Mouse (Mus musculus): ENCODE results near the gene Mndal. TPM values are rescaled to one million over a fixed set of nuclear protein-coding genes. Genes with fewer than 3 reads are reported as not detected.
A peak's percentile ranks its signal among the peaks of the same experiment; 100 is the strongest.
"Not testable (repeated sequence)": the region's sequence is repeated elsewhere in the genome, so short reads cannot be mapped to it uniquely, and the experiment has no call there.

Mndal gene
- total RNA-seq, 2 experiments from 2014 or later: 14.9 to 16.9 TPM

DNA sequence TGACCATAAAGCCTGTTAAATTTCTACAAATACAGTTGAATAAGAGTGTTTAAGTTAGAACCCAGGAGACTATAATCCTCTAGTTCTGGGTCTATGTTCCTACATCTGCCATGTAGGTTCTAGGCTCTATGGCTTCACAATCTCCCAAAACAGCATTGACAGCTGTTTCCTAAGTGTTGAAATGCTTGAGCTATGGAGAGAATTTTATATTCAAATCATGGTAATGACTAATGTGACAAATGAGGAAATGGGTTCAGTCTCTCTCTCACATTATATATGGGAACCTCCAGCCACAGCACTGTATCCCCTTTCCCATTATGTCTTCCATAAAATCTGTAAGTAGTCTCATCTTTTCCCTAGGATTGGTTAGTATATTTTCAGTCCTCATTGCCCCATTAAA is 33.9 kb downstream of the Mndal start:
- DNase-seq; intact Hi-C loops (cut with DNase I): not testable (repeated sequence)

DNA sequence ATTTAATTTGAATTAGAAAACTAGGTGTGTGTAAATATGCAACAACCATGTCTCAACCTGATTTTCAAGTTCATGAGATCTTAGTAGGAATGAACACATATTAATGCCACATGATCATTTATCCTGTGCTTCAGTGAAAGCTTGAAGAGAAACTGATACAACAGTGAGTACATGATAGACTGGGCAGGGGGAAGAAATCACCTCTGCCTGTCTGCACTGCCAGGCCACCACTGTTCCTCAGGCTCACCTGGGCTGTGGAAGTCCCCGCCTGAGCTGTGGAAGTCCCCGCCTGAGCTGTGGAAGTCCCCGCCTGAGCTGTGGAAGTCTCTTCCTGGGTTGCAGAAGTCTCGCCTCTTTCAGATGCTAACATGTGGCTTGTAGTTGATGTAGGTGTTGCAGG is 36.4 kb downstream of the Mndal start:
- DNase-seq; intact Hi-C loops (cut with DNase I): not testable (repeated sequence)

DNA sequence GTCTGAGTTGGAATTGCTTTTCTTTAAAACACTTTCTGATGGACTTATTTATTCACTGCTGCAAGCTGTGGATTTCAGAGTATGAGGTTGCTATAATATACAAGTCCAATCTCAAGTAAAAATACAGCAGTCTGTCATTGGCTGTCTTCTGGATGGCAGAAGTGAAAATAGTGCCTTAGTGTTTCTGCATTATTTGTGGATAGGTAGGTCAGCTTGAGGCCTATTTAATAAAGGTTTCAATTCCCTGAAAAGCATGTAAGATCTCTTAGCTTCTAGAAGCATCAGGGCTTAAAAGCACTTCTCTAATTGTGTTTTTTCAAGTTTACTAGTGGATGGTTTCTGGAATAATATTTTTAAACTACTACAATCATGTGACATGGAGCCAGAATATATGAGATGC is 52.5 kb downstream of the Mndal start:
- intact Hi-C loops (cut with DNase I): not testable (repeated sequence)

DNA sequence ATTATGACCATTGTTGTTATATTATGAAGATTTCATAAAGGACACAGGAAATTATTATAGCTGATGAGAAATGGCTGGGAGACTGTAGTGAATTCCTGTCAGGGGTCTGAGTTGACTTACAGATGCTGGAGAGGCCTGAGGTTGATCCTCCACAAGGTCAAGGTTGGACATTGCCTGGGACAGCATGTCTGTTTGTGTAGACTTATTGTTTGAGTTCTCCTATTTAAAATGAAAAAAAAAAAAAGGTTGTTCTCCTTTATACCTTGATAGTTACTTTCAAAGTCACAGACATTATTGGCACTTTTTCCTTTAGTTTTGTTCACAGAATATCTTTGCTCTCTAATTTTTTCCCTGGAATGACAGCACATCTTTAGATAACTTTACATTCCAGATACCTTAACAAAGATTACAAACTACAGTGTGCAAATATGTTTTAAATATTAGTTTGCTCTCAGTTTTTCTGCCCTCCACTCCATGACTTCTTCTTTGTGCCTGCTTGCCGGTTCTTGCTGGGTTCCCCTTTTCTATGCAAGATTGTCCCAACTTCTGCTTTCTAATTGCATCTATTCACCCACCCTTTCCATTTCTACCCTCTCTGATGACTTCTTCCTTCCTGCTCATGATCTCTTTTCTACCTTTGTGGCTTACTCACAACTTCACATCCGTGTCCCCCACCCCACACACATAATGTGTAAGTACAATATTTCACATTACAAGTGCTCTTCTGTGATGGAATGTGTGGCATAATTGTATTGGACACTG is 55.1 kb downstream of the Mndal start:
- intact Hi-C loops (cut with DNase I): not testable (repeated sequence)

More for the DNA sequence above, 52.5 kb downstream of the Mndal start:
- not testable (repeated sequence) for DNase-seq

DNA sequence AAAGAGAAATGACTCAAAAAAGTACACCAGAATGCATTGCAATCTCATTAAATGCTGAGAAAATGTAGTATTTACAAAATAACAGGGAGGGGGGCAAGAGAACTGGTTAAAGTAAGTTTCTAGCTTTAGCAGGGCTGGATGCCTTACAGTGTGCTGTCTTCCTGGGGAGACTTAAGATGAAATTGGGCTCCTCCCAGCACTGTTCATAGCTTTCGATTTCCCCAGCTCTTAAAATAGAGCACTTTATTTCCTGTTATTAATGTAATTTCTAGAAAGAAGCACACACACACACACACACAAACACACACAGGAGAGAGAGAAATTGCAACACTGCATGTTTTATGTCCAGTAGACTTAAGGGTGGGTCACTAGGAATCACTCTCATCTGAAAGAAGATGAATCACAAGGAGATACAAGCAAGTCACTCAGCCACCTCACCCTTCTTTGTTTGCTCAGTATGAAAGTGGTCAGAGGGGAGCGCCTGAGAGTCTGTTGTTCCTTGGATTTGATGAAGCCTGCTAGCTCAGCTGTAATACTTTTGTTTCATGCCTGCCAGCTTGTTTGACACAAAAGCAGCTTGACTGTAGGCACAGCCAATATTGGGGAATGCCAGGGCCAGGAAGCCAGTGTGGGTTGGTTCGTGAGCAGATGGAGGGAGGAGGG is 62.2 kb downstream of the Mndal start:
- intact Hi-C loops (cut with DNase I): not testable (repeated sequence)
- DNase-seq: peak in 1 of 2 experiments; percentile 2

More for the DNA sequence above, 55.1 kb downstream of the Mndal start:
- not testable (repeated sequence) for DNase-seq

DNA sequence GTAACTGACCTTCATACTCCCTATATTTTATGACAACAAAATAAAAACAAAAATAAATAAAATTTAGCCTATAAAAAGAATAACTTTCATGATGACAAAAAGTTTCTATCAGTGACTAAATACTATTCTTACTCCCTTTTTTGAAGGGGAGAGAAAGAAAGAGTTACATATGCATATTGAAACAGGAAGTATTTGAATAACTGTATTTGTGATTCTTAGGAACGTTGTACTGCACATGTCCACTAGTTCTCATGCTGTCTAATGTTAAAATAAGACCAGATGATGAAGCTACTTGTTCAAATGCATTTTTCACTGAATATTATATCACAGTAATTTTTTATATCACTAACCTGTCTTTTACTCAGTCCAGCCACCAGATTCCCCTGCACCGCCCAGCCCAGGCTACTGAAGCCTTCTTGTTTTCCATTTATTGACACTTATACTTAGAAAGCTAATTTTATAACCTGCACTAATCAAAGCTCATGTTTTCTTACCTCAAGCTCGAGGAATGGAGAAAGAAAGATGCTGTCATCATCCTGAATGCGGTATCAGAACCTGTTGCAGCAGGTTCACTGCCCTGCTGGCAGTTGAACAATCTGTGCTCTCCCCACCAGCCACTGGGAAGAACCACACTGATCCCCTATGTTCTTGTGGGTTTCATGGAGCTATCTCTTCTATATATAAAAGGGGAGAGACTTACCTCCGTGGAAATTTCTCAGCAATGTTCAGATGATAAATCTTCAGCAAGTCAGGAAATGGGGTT is 62.9 kb downstream of the Mndal start:
- not testable (repeated sequence) for DNase-seq
- intact Hi-C loops (cut with DNase I): loop anchor here (5.0 to 10.0 kb wide), 2 partner anchors 43 to 65 kb away; partner anchors contain the start of genes Ifi203 and Mndal

DNA sequence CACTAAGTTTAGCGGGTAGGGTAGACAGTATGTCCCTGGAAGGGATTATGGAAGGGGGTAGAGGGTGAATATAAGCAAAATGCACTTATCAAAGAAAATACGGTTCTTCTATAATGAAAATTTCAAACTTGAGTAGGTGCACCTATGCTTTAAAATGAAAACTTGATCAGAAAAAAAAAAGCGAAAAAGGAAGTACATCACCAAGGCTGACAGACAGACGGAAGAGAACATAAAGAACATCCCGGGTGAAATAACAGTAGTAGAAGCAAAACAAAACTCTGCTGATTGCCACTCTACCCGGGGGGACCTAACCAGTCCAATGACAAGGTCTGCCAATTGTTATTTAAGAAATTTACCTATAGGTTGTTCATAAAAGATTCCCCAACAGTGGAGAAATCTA is 64.0 kb downstream of the Mndal start:
- not testable (repeated sequence) for DNase-seq
- intact Hi-C loops (cut with DNase I): loop anchor here (5.0 to 10.0 kb wide), 2 partner anchors 44 to 67 kb away; partner anchors contain the start of genes Ifi203 and Mndal

DNA sequence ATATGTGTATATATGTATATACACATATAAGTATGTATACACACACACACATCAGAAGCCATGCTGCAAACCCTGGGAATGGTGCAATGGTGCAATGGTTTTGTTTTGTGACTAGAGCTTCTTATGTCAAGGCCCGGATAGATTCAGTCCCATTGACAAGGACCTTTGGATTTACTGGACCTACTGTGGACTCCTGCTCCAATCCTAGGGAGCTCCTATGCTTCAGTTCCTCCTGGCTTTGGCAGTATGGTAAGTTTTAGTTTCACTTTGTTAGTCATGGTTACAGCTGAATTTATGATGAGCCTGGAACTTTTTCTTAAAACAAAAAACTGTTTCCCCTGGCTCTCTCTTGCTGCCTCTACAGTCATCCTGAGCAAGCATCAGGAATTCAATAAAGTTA is 65.2 kb downstream of the Mndal start:
- intact Hi-C loops (cut with DNase I): loop anchor here (5.0 to 10.0 kb wide), 2 partner anchors 45 to 68 kb away; partner anchors contain the start of genes Ifi203 and Mndal
- not testable (repeated sequence) for DNase-seq

DNA sequence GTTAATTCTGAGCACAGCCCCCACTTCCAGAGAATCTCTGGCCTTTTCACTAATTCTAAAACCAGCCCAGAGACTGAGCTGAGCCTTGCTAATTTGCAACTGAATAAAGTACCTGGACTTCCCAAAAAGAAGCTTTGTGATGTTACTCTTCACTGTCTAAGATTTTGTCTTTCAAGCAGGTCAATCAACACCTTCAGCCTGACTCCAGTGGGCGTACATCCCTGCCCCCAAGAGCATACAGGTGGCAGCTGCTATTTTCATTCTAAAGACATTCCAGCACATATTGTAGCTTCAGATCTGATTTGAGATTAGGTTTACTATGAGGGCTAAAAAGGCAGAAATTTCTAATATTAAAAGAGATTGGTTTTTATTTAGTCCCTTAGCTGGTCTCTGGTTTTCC is 73.7 kb downstream of the Mndal start:
- DNase-seq; intact Hi-C loops (cut with DNase I): not testable (repeated sequence)

DNA sequence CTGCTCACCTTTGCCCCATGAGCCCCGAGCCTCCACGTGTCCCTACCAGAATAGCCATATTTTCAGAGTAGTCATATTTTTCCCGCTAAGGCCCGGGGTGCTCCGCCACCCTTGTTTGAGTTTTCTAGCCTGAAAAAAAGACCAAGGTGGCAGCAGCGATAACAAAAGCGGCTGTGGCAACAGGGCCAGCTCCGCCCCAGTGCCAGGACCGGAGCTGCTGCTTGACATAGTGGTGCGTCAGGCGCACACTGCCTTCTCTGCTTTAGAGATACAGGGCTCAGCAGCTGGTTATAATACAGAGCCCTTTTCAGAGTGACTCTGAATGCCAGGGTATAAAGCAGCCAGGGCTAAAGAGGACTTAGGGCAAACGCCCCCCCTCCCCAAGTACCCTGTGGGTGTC is 75.8 kb downstream of the Mndal start:
- no peak for DNase-seq
- intact Hi-C loops (cut with DNase I): no loop called here

DNA sequence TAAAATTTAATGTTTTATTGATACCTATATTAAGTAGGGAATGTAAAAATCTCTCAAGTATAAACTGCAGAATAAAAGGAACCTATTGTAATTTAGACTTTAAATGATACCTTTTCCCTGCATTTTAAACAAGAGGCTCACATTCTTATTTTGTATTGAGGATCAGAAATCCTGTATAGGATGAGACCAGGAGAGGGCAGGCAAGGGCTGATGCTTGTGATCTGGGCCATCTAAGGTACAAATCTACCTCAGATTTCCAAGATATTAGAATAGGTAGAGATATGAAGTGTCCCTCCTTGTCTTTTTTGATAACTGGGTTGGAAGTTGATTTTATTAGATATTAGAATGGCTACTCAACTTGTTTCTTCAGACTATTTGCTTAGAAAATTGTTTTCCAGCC is 88.6 kb downstream of the Mndal start:
- intact Hi-C loops (cut with DNase I): not testable (repeated sequence)
- DNase-seq: peak in 1 of 2 experiments; percentile 3

DNA sequence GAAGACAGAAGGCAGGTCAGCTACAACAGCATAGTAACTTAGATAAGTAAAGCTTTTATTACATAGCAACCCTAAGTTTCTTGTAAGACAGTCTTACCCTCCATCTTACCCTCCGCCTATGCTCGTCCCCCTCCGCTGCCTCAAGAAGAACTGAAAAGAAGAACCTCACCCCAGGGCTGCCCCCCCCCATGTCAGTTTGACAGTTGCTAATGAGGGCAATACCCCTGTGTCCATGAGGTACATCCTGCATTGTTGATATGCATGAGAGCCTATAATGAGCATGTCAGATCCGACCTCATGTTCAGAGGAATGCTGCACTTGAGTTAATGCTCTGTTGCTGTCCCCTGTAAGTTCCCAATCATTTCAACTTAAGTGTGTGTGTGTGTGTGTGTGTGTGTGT is 89.4 kb downstream of the Mndal start:
- intact Hi-C loops (cut with DNase I); DNase-seq: not testable (repeated sequence)

DNA sequence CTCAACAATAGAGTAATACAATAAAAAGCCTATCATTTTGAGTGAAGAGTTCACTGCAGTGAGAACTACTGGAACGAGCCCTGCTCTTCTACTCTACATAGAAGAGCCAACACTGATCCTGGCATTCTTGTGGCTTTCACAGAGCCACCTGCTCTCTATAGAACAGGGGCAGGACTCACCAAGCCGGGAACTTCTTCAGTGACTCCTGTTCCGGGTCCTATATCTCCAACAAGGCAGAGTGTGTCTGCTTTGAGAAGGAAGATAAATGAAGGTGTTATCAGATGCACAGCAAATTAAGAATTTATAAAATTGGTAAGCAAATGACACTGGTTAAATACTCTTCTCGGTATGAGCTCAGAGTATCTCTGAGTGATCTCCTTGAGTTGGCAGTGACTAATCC is 96.1 kb downstream of the Mndal start:
- intact Hi-C loops (cut with DNase I); DNase-seq: not testable (repeated sequence)

DNA sequence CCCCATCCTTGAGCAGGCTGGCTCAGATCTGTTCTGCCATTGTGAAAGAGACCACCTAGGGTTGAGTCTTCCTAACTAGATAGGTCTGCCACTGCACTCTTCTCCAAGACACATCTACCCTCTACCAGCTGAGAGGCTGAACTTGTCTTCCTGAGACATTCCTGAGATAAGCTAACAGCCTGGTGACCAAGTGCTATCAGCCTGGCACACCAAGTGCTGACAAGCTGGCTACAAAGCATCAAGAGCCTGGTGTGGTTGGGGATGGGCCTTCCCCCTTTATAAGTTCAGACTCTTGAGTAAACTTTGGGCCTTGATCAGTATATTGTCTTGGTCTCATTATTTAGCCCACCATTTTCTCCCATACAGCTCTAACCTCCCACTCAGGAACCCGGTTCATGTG is 97.5 kb downstream of the Mndal start:
- DNase-seq: no peak
- intact Hi-C loops (cut with DNase I): no loop called here

DNA sequence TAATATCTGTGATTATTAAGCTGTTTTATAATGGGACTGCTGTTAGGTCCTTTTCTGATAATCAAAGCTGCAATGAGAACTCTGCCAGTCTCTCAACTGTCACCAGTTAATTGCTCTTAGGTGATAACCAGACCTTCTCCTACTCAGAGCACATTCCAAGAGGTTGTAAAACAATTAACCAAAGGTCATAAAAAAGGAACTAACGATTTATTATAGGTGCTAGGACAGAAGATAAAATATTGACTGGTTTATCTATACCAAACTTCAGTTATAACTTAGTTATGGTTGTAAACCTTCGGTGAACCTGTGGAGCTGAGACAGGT is 120.8 kb downstream of the Mndal start:
- intact Hi-C loops (cut with DNase I); DNase-seq: not testable (repeated sequence)

DNA sequence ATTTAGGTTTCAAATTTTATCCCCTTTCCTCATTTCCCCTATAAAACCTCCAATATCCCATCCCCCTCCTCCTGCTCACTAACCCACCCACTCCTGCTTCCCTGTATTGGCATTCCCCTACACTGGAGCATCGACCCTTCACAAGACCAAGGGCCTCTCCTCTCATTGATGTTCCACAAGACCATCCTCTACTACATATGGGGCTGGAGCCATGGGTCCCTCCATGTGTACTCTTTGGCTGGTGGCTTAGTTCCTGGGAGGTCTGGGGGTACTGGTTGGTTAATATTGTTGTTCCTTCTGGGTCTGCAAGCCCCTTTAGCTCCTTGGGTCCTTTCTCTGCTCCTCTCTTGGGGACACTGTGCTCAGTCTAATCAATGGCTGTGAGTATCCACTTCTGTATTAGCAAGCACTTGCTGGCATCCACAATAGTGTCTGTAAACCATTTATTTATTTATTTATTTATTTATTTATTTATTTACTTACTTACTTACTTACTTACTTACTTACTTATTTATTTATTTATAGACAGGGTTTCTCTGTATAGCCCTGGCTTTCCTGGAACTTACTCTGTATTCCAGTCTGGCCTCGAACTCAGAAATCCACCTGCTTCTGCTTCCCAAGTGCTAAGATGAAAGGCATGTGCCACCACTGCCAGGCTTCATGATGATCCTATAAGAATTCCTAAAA is 121.4 kb downstream of the Mndal start:
- intact Hi-C loops (cut with DNase I); DNase-seq: not testable (repeated sequence)

DNA sequence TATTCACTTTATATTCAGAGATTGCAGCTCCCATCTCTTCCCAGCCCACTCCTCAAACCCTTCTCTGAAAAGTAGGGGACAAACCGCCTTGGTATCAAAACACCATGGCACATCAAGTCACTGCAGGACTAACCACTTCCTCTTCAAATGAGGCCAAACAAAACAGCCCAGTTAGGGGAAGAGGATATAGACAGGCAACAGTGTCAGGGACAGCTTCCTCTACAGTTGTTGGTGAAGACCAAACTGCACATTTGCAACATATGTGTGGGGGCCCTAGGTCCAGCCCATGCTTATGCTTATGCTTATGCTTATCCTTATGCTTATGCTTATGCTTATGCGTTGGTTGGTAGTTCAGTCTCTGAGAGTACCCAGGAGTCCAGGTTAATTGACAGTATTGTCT is 133.0 kb downstream of the Mndal start:
- DNase-seq; intact Hi-C loops (cut with DNase I): not testable (repeated sequence)

DNA sequence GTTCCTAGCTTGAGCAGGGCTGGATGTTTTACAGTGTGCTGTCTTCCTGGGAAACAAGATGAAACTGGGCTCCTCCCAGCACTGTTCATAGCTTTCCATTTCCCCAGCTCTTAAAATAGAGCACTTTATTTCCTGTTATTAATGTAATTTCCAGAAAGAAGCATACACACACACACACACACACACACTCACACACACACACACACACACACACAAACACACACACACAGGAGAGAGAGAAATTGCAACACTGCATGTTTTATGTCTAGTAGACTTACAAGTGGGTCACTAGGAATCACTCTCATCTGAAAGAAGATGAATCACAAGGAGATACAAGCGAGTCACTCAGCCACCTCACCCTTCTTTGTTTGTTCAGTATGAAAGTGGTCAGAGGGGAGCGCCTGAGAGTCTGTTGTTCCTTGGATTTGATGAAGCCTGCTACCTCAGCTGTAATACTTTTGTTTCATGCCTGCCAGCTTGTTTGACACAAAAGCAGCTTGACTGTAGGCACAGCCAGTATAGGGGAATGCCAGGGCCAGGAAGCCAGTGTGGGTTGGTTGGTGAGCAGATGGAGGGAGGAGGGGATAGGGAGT is 139.5 kb downstream of the Mndal start:
- intact Hi-C loops (cut with DNase I): not testable (repeated sequence)
- peak; percentile 3 to 9 for DNase-seq

DNA sequence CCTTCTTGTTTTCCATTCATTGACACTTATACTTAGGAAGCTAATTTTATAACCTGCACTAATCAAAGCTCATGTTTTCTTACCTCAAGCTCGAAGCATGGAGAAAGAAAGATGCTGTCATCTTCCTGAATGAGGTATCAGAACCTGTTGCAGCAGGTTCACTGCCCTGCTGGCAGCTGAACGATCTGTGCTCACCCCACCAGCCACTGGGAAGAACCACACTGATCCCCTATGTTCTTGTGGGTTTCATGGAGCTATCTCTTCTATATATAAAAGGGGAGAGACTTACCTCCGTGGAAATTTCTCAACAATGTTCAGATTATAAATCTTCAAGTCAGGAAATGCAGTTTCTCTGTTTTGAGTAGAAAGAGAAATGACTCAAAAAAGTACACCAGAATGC is 140.1 kb downstream of the Mndal start:
- intact Hi-C loops (cut with DNase I): not testable (repeated sequence)

DNA sequence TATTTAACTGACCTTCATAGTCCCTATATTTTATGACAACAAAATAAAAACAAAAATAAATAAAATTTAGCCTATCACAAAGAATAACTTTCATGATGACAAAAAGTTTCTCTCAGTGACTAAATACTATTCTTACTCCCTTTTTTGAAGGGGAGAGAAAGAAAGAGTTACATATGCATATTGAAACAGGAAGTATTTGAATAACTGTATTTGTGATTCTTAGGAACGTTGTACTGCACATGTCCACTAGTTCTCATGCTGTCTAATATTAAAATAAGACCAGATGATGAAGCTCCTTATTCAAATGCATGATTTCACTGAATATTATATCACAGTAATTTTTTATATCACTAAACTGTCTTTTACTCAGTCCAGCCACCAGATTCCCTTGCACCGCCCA is 140.5 kb downstream of the Mndal start:
- DNase-seq; intact Hi-C loops (cut with DNase I): not testable (repeated sequence)

More for the DNA sequence above, 140.1 kb downstream of the Mndal start:
- DNase-seq: not testable (repeated sequence)
